Mouse (Mus musculus) megakaryocyte, embryonic 14.5 days (primary cell): ENCODE measurements around the gene Ensa.

ENCODE experiments used
- FLI1 ChIP-seq: IDR thresholded peaks from 2 replicates; pipeline ENCODE4 v1.6.1; 2012; ENCODE audit warnings: low read length, inconsistent platforms, mixed read lengths
- GATA1 ChIP-seq: IDR thresholded peaks from 3 replicates; pipeline ENCODE4 v1.6.1; 2012; ENCODE audit warnings: mixed read lengths, low read length, inconsistent platforms, borderline replicate concordance

GRCm38 (mm10) chr3:95668026-95668425 lies 43.2 kb downstream of the Ensa start:
- no peak for TF ChIP-seq FLI1
- no peak for TF ChIP-seq GATA1
